Mouse (Mus musculus) thymus, adult 18-20 months (tissue): ENCODE measurements around the gene Dvl1.

Experiments used
- DNase-seq, 2 experiments: peaks; one replicate each; pipeline ENCODE4 v3.0.0; 2022; ENCODE audit warnings: mixed read lengths in 2 of 2

Gene Dvl1

DNA sequence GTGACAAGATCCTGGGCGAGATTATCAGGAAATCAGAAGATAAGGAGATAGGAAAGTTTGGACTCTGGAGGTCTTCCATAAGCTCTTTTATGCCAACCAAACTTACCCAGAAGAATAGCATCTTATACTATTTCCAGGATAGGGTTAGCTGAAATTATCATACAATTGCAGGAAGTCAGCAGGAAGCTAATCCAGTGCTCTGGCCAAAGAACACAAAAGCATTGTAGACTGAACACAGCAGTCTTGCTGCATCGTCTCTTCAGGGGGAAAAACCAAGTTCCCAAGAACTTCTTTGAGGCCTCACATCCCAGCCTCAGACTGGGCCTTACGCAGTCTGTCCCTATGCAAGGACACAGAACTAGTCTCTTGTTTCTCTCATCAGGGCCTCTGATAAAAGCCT lies 36.4 kb downstream of the Dvl1 start:
- DNase-seq: no peak

DNA sequence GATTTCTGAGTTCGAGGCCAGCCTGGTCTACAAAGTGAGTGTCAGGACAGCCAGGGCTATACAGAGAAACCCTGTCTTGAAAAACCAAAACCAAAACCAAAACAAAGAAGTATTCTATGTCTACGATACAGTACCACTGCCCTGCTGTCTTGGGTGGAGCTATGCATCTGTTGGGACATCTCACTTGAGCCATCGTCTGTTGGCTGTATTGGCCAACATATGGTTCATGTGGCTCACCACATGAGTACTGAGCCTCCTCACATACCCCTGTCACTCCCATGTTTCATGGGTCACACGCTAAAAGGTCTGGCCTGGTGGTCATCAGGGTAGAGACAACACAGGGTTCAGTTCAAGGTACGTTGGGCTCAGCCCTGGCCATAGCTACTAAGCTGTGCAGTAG lies 39.1 kb downstream of the Dvl1 start:
- DNase-seq: no peak

DNA sequence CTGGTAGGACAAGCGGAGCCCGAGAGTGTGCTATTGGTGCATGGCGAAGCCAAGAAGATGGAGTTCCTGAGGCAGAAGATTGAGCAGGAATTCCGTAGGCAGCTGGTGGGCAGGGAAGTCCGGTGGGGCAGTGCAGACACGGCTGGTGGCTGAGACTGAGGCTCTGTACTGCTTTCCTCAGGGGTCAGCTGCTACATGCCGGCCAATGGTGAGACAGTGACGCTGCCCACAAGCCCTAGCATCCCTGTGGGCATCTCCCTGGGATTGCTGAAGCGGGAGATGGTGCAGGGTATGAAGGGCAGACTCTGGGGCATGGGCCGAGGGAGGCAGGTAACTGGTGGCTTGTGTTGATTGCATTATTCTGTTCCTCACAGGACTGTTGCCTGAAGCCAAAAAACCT lies 40.5 kb downstream of the Dvl1 start:
- no peak for DNase-seq

DNA sequence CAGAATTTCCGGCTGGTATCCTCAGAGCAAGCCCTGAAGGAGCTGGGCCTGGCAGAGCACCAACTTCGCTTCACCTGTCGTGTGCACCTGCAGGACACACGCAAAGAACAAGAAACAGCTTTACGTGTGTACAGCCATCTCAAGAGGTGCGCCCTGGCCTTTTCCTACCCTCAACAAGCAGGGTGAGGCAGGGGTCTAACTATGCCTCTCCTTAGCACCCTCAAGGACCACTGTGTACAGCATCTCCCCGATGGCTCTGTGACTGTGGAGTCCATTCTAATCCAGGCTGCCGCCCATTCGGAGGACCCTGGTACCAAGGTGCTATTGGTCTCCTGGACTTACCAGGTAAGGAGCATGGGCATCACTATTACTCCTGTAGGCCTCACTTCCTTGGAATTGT lies 41.0 kb downstream of the Dvl1 start:
- no peak for DNase-seq

DNA sequence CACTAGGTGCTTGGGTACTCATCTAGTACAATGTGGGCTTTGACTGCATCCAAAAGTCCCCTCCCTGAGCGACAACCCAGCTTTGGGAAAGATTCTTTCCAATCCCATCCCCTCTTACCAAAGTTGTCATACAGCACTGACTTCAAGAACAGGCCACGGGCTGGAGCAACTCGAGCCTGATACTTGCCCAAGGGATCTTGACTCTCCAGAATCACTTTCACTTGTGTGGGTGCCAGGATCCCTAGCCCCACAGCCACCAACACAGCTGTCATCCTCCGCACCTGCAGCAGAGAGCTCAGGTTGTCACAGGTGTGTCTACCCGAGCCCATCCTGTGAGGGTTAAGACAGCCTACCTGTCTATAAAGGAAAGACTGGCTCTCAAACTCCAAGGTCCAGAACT lies 42.1 kb downstream of the Dvl1 start:
- DNase-seq: no peak

DNA sequence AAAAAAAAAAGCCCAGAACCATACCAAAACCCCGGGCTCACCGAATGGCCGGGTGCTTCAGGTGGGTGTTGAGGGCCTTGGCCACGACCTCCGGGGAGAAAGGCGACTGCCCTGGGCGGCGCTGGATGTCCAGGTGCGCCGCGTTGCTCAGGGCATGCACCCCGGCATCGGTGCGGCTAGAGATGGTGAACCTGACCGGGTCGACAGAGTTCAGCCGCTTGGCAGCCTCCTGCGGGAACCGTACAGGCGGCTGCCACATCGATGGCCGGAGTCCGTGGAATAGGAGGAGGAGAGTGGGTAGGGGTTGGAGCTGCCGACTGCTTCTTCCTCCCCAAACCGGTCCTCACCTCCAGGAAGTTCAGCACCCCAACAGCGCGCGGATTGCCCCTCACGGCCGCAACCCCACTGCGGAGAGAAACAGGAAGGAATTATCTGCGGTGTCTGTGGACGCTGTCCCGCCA lies 43.8 kb downstream of the Dvl1 start:
- no peak for DNase-seq

DNA sequence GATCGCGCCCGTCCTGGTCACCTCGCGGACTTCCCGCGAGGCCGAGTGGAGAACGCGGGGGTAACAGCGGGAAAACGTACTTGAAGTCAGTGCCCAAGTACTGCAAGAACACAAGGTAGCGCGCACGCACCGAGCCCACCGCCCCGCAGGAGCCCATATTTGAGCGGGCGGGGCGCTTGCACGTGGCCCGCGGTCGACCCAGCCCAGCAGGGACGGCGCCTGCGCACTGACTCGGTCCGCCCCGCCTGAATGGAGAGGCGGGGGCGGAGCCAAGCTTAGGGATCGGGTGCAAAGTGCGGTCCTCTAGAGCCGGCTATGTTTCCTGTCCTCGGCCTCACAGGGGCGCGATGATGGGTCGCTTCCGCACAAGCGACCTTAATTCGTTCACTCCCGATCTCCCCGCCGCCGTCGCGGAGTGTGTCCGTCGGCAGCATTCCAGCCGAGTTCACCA lies 44.4 kb downstream of the Dvl1 start, which contains the start of the genes Pusl1 and Acap3:
Pusl1 (minus strand) TSS at position 231 of the 451 bp plus-strand sequence.
Acap3 (plus strand) TSS at position 272 of the 451 bp plus-strand sequence.
- peak; percentile 92 to 93 for DNase-seq

DNA sequence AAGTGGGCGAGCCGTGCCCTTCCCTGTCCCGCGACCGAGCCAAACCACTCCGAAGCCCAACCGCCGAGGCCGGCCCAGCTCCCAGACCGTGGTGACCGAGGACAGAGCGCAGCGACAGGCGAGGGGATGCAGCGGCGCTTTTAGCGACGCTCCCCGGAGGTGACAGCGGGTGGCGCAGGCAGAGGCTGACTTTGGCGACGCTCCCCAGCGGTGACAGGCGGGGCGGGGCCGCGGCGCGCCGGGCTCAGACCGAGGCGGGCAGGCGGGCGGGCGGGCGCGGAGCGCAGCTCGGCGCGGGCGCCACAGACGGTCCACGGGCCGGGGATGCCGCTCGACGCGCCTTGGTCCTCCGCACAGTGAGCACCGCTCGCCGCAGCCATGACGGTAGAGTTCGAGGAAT lies 44.8 kb downstream of the Dvl1 start:
- peak; percentile 64 to 74 for DNase-seq

DNA sequence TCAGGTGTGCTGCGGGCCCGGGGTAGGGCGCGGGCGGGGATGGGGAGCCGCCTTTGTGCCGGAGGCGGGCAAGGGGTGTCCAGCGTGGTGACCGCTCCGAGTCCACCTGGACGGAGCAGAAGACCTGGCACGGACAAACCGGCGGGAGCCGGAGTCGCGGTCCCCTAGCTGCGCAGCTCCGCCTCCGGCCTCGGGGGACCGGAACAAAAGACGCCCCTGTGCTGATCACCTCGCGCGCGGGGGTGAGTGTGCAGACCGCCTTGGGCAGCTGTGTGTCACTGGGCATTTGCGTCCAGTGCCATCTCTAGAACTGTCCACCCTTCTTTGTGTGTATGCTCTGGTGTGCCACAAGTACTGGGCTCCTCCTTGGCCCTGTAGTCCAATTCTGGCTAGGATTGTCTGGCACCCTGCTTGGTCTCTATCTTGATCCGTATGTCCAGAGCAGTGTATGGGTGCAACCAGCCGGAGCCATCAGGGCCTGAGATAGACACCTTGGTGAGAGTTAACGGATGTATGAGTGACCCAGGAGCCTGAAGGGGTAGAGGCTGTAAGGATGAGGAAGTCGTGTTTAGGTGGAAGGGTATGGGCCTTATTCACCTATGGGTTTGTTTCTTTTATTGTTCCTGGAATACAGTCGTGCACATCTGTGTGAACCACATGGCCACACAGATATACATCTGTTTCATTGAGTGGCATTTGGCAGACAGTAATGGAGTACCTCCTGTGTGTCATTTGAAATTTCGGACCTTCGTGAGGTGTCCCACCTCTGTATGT lies 45.4 kb downstream of the Dvl1 start:
- peak in 1 of 2 experiments; percentile 48 for DNase-seq

DNA sequence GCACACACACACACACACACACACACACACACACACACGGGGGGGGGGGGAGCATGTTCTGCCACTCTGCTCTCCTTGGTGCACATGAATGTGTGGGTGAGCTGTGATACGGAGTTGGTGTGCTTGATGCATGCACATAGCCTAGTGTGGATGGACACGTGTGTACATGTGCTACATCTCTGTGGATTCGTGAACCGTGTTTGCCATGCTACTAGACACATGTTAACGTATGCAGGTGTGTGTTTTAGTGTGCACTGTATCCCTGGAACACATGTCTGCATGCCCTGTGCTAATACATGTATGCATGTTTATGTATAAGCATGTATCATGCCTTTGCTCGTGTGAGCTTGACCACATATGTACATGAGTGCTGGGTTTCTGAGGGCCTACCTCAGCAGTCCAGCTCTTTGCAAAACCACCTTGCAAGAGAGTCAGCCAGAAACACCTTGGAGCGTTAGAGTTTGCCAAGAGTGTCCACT lies 46.0 kb downstream of the Dvl1 start:
- no peak for DNase-seq

DNA sequence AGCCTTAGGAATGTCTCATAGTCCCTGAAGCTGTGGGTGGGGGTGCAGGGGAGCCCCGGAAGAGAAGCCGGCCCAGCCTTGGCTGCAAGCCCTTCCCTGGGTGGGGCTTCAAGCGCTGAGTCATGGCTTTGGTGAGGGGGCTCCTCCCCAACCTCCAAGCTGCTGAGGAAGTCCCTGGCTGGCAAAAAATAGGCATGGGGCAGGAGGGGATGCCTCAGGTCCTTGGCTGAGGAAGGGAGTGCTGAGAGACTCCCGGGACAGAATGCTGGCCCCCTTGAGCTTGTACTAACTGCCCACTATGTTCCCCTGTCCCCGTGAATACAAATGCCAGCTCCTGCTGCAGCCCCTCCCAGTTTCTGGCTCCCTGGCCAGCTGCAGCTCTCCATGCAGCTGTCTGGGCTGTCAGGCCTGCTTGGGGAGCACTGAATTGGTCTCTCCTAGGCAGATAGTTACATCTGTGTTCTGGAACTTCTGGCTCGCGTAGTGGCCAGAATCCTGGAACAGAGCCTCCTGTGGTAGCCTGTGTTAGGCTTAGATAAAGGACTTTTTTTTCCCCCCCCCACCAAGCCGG lies 47.2 kb downstream of the Dvl1 start:
- DNase-seq: peak; percentile 58 to 63

DNA sequence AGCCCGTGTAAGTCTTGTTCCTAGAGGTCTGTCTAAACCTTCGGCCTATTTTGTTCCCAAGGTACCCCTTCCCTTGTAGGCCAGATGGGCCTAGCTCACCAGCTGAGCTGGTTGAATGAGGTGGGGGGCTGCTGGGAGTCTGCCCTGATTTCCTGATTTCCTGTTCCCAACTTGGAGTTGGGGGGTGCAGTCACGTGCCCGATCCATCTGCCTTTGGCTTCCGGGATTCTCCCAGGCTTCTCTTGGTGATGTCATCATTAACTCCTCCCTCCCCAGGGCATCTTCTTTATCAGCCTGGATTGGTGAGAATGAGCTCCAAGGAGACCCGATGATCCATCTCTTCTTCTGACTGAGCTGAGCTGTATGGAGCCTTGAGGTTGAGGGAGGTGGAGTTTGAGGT lies 48.0 kb downstream of the Dvl1 start:
- no peak for DNase-seq

DNA sequence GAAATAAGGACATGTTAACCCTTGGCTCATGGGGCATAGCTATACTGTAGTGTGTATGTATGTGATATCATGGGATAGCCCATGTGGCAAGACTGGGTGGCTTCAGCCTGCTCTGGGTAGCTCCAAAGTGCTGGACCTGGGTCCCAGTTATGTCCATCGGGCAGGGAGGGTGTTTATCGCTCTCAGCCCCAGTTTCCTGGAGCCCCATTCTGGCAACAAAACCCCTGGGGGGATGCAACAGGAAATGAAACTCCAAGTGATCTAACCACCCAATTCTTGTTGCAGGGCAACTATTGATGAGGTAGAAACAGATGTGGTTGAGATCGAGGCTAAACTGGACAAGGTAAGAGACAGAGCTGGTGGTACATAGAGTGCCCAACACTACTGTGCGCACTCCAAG lies 48.6 kb downstream of the Dvl1 start:
- no peak for DNase-seq

DNA sequence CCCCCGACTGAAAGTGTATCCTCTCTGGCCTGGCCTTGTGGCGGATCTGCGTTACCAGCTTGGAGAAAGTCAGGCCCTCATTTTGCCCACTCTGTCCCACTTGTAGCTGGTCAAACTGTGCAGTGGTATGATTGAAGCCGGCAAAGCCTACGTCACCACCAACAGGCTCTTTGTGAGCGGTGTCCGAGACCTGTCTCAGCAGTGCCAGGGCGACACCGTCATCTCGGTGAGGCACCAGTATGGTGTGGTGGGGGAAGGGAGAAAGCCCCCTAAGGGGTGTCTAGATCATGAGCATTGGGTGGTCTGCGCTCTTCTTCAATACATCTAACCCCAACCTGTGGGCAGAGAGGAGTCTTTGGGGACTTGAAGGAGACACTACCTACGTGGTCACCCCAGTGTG lies 49.3 kb downstream of the Dvl1 start:
- DNase-seq: no peak

DNA sequence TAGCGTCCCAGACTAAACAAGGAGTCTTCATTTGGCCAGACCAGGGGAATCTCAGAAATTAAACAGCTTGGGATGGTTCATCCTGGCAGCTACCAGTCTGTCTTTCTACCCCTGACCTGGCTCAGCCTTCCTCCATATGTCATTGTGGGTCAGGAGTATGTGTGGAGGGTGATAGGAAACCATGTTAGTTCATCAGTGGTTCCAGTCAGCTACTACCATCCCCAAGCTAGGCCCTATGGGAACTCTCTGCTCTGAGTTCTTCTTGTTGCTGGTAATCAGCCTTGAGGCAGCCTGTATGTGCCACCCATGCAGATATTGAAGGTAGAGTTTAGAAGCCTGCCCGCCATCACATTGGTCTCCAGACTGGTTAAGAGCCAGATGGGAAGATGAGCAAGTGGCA lies 51.1 kb downstream of the Dvl1 start:
- no peak for DNase-seq

DNA sequence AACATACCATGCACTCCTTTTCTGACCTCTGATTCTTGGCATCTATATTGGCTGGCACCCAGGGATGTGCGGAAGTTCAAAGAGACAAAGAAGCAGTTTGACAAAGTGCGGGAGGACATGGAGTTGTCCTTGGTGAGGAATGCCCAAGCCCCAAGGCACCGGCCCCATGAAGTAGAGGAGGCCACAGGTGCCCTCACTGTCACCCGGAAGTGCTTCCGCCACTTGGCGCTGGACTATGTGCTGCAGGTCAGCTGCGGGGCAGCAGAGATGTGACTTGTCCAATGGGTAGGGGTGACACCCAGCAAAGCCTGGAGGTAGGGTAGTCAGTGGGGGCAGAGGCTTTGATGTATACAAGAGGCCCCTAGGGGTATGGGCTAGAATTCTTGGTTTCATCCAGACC lies 52.2 kb downstream of the Dvl1 start:
- DNase-seq: no peak

DNA sequence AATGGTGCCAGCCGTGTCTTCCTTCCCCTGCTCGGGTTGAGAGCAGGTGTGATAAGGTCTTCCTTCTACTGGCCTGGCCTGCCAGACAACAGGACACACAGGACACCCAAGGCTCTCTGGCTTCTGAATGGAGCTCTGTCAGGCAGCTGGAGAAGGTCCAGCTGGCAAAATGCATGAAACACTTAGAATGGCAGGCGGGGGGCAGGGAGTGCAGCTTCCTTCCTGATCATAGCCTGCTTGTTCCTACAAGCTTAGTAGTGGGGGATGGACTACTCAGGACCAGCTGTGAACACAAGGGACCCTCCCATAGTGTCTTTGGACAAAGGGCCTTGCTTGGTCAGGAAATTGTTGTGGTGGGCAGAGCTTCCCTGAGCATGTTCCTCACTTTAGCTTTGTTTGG lies 54.0 kb downstream of the Dvl1 start:
- DNase-seq: no peak

DNA sequence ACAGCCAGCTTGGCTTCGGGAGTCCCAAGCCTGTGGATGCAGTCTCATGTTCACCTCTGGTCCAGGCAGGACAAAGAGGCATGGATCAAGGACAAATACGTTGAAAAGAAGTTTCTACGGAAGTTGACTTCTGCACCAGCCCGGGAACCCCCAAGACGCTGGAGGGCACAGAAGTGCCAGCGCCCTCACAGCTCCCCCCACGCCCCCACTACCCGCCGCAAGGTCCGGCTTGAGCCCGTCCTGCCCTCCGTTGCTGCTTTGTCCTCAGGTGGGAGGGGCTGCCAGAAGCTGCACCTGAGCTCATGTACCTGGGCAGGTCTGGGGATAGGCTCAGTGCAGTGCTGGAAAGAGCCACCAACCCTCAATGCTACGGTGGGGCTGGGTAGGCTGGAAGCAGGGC lies 56.0 kb downstream of the Dvl1 start:
- DNase-seq: no peak

DNA sequence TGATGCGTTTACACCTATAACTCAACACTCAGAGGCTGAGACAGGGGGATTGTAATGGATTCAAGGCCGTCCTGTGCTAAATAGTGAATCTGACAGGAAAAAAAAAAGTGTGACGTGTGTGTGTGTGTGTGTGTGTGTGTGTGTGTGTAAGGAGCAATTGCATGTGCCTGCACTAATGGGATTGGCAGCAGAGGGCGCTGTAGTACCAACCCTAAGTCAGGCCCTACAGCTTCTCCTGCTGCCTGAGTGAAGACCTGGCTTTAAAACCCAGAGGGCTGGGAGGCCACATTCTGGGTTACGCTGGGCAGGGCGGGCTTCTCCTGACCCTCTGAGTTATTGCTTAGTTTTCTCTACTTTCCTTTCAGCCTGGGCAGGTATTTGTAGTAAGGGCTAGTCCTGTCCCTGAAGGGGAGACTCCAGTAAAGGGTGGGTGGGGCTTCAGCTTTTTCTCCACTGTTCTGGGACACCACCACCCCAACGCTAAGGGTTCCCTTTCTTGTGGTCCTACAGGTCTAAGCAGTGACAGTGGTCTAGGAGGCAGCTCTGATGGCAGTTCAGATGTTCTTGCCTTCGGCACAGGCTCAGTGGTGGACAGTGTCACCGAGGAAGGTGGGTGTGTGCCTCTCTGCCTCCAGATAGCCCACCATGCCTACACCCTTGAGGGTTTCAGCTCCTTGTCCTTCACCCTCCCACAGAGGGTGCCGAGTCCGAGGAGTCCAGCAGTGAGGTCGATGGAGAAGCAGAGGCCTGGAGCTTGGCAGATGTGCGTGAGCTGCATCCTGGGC lies 57.3 kb downstream of the Dvl1 start:
- no peak for DNase-seq

DNA sequence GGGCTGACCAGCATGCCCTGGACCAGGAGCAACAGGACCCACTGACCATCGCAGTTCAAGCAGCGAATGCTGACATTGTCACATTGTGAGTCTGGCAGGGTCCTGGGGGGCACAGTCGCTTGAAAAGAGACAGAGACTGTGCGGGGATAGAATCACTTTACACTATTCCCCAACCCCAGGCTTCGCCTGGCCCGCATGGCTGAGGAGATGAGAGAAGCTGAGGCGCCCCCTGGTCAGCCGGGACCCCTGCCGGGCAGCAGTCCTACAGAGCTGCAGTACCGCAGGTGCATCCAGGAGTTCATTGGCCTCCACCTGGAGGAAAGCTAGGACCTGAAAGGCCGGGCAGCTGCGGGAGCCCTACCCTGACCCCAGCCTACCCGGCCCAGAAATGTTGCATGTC lies 58.4 kb downstream of the Dvl1 start:
- DNase-seq: no peak

DNA sequence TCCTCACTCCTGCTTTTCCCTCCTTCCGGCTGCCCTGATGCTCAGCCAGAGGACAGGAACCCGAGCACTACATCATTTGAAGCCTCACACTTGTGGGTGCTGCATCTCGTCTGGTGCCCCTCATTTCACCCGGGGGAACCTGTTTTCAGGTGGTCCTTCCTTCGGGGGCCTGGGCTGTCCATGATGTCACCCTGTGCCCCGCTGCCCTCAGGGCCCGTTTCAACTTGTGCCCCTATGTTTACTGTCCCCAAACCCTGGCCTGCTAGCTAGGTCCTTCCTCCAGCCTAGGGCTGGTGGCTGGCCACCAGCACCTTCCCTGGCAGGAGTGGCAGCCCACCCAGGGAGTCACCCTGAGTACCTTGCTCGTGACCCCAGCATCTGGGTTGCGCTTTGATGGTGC lies 58.9 kb downstream of the Dvl1 start:
- no peak for DNase-seq

DNA sequence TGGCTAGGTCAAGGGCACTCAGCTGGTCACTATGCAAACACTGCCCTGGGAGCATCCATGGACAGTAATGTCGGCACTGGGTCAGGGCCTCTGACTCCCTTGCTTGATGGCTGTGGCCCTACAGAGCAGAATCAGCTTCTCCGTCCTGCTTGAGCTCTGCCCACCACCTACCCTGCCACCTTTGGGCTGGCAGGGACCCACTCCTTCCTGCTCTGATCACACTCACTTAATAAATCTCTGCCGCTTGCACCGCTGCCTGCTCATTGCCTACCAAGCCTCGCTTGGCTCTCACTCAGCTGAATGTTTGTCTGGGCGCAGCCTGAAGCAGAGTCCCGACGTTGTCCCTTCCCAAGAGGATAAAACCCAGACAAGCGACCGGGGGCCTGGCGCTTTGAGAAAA lies 59.8 kb downstream of the Dvl1 start:
- DNase-seq: no peak

DNA sequence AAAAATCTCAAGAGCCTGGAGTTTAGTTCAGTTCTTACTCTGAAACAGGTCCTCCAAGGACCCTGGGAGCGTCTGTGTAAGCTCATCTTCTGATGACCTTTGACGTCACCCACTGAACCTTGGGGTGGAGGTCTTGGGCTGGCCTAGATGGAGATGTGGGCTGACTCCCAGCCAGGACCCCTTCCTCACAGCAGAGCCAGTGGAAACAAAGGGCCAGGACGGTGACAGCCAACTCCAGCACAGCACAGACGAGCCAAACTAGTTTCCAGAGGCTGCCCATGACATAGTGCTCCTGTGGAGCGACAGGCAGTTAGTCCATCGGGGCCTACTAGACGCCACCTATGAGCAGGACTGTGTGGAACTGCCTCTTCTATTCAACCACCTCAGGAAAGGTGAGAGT lies 61.1 kb downstream of the Dvl1 start:
- DNase-seq: no peak

DNA sequence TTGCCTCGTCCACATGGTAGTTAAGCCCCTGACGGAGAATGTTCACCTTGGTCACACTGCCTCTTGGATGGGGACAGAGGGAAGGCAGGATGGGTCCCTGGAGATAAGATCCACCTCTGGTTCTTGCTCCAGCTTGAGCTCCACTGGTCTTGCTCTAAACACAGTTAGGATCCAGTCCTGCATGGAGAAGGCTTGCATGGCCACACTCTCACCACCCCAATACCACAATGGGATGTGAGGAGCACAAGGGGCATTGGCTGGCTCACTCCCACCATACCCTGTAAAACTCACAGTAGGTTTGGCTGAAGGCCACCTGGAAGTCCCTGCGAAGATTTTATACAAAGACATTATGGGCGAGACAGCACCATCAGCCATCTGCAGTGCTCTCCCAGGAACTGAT lies 61.5 kb downstream of the Dvl1 start:
- DNase-seq: no peak
